Mouse (Mus musculus): ENCODE data around the gene Mettl27. TPM values are rescaled to one million over a fixed set of nuclear protein-coding genes. Genes with fewer than 3 reads are reported as not detected.

Mettl27 gene
- polyA plus RNA-seq, 1 experiment, result 5.8 TPM

DNA sequence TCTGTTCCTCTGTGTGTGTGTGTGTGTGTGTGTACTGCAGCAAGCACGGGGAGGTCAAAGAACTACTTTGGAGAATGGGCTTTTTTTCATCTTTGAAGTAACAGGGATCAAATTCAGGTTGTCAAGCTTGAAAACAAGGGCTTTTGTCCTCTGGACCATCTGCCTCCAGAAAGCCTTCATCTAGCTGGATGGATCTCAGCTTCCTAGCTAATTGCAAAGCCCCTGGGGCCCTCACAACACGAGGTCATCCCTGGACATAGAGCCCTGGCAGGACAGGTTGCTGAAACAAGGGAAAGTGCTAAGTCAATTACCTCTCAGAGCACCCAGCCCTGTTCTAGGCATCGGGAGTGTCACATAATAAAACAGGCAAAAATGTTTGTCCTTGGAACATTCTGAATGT, 51.6 kb downstream of the Mettl27 start:
- Histone ChIP-seq H3K9me3 (ENCODE audit: control insufficient read depth, low read length) (peaks cover 9% of the 10 kb centered on the region; the same call in 1 of the 2 replicates), H3K27me3 (ENCODE audit: control insufficient read depth) (peaks cover 53% of the 10 kb centered on the region), H3K36me3 (ENCODE audit: control insufficient read depth) (no peaks in the 10 kb centered on the region), H3K4me3 (replicated peaks) (no peak overlapping the region), H3K4me1 (ENCODE audit: control insufficient read depth) (peaks cover 19% of the 10 kb centered on the region)
- no peak for TF ChIP-seq TAL1 (IDR thresholded peaks at IDR 0.05; ENCODE audit: low read length)
- TF ChIP-seq GATA1 (IDR thresholded peaks at IDR 0.05; ENCODE audit: low read length), result no peak

DNA sequence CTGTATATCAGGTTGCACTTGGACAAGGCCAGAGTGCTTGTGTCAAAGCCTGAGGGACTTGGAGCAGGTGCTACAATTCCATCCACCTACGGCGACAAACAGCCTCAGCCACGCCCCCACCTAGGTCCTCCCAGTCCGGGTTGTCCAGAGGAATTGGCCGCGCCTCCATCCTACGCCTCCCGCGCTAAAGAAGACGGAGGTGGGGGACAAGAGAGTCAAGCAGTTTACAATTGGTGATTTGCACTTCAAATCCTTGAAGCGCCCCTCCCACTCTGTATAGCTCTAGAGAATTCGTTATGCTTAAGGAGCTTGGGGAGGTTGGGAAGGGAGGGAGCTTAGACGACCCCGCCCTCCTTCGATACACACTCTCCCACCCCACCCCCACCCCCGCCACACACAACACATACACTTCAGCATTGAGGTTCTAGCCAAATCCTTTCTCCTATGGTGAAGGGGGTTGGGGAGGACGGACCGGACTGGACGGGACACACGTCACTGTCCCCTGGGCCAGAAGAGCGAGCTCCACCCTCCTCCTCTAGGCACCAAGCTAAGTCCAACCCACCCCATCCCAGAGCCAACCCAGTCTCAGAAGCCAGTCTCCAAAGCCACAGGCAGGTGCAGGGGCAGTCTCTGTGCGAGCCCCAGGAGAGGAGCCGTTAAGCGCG, 53.6 kb downstream of the Mettl27 start, which contains the start of gene Cldn3:
Gene Cldn3 (plus strand): TSS at position 582 of the 665 bp plus-strand sequence.
- no peaks in the 10 kb centered on the region for H3K36me3 ChIP-seq (ENCODE audit: control insufficient read depth)
- peaks cover 13% of the 10 kb centered on the region for H3K4me1 ChIP-seq (ENCODE audit: control insufficient read depth)
- peaks cover 70% of the 10 kb centered on the region for H3K27me3 ChIP-seq (ENCODE audit: control insufficient read depth)
- TF ChIP-seq TAL1 (IDR thresholded peaks at IDR 0.05; ENCODE audit: low read length) (no peak), GATA1 (IDR thresholded peaks at IDR 0.05; ENCODE audit: low read length) (no peak)
- H3K9me3 ChIP-seq (ENCODE audit: control insufficient read depth, low read length), result peaks cover 9% of the 10 kb centered on the region; the same call in 1 of the 2 replicates
- H3K4me3 ChIP-seq (replicated peaks), result no peak within 1 kb of the TSS

DNA sequence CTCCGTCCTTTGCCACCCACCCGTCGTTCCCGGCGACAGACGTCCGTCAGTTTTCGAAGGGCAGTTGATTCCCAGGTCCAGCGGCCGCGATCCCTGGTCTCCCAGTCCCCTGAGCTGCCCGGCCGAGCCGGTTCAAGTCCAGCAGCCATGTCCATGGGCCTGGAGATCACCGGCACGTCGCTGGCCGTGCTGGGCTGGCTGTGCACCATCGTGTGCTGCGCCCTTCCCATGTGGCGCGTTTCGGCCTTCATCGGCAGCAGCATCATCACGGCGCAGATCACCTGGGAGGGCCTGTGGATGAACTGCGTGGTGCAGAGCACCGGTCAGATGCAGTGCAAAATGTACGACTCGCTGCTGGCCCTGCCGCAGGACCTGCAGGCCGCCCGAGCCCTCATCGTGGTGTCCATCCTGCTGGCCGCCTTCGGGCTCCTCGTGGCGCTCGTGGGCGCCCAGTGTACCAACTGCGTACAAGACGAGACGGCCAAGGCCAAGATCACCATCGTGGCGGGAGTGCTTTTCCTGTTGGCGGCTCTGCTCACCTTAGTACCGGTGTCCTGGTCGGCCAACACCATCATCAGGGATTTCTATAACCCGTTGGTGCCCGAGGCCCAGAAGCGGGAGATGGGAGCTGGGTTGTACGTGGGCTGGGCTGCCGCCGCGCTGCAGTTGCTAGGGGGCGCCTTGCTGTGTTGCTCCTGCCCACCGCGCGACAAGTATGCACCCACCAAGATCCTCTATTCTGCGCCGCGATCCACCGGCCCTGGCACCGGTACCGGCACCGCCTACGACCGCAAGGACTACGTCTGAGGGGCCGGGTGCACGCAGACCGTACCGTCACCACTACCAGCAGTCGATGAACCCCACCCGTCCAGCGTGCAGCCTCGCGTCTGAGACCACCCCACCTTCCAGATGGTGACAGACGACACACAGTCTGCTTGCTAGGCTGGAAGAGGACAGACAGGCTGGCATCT, 54.4 kb downstream of the Mettl27 start:
- Histone ChIP-seq H3K9me3 (ENCODE audit: control insufficient read depth, low read length) (peaks cover 9% of the 10 kb centered on the region; the same call in 1 of the 2 replicates), H3K4me3 (replicated peaks) (no peak overlapping the region), H3K4me1 (ENCODE audit: control insufficient read depth) (peaks cover 13% of the 10 kb centered on the region), H3K36me3 (ENCODE audit: control insufficient read depth) (no peaks in the 10 kb centered on the region), H3K27me3 (ENCODE audit: control insufficient read depth) (peaks cover 71% of the 10 kb centered on the region)
- TF ChIP-seq GATA1 (IDR thresholded peaks at IDR 0.05; ENCODE audit: low read length) (no peak), TAL1 (IDR thresholded peaks at IDR 0.05; ENCODE audit: low read length) (no peak)

DNA sequence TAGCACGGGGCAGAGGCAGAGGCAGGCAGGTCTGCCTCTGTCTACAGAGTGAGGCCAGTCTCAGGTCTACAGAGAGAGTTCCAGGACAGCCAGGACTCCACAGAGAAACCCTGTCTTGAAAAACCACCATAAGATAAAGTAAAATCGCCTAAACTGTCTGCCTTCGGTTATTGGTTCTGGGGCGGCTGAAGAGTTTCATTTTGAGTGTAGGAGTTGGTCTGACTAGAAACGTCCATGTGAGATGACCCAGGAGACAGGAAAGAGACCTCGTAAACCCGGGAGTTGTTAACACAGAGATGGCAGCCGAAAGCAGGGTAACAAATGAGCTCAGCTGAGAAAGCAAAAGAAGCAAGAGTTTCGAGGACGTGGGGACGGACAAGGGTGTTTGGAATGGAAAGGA, 57.0 kb downstream of the Mettl27 start:
- peaks cover 64% of the 10 kb centered on the region for H3K27me3 ChIP-seq (ENCODE audit: control insufficient read depth)
- H3K36me3 ChIP-seq (ENCODE audit: control insufficient read depth), result no peaks in the 10 kb centered on the region
- TF ChIP-seq TAL1 (IDR thresholded peaks at IDR 0.05; ENCODE audit: low read length), result no peak
- no peak for TF ChIP-seq GATA1 (IDR thresholded peaks at IDR 0.05; ENCODE audit: low read length)
- H3K9me3 ChIP-seq (ENCODE audit: control insufficient read depth, low read length), result peaks cover 9% of the 10 kb centered on the region; the same call in 1 of the 2 replicates
- peaks cover 13% of the 10 kb centered on the region for H3K4me1 ChIP-seq (ENCODE audit: control insufficient read depth)
- H3K4me3 ChIP-seq (replicated peaks), result no peak overlapping the region

DNA sequence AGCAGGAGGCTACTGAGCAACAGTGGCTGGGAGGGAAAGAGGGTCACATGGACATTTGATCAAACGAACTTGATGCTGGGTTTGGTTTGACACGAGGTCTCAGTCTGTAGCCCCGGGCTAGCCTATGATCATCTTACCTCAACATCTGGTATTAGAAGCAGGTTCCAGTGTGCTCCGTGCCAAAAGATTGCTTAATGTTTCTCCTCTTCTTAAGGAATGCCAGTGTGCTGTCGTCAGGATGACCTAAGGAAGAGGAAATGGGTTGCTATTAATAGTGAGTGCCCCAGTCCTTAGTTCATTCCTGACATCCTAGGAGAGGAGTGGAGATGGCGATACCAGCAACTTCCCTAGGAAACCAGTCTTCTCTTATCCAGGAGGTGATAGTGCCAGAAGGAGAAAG, 57.6 kb downstream of the Mettl27 start:
- H3K36me3 ChIP-seq (ENCODE audit: control insufficient read depth), result no peaks in the 10 kb centered on the region
- H3K27me3 ChIP-seq (ENCODE audit: control insufficient read depth), result peaks cover 59% of the 10 kb centered on the region
- peaks cover 9% of the 10 kb centered on the region; the same call in 1 of the 2 replicates for H3K9me3 ChIP-seq (ENCODE audit: control insufficient read depth, low read length)
- H3K4me1 ChIP-seq (ENCODE audit: control insufficient read depth), result peaks cover 13% of the 10 kb centered on the region
- no peak overlapping the region for H3K4me3 ChIP-seq (replicated peaks)
- TF ChIP-seq TAL1 (IDR thresholded peaks at IDR 0.05; ENCODE audit: low read length) (no peak), GATA1 (IDR thresholded peaks at IDR 0.05; ENCODE audit: low read length) (no peak)

Other genes with a start within 250 kb of the Mettl27 start
- 0.30 and 0.39 TPM in 2 replicates for gene Limk1, start 243.8 kb upstream of the Mettl27 start, polyA plus RNA-seq (2012)
- not detected in 2 replicates for gene Eln, start 185.0 kb upstream of the Mettl27 start, polyA plus RNA-seq (2012)
- gene Tmem270, start 25.6 kb upstream of the Mettl27 start, polyA plus RNA-seq (2012), result 0.04 TPM in 1 of 2 replicates, not detected in the other
- gene Cldn13, start 16.8 kb upstream of the Mettl27 start, polyA plus RNA-seq (2012), result 5.9 and 6.1 TPM in 2 replicates
- not detected in 2 replicates for gene Cldn4, start 14.6 kb downstream of the Mettl27 start, polyA plus RNA-seq (2012)
- gene Cldn3, start 53.8 kb downstream of the Mettl27 start, polyA plus RNA-seq (2012), result 0.04 TPM in 1 of 2 replicates, not detected in the other
- gene Abhd11, start 76.8 kb downstream of the Mettl27 start, polyA plus RNA-seq (2012), result 1.8 and 2.2 TPM in 2 replicates
- 0.05 and 0.07 TPM in 2 replicates for gene Stx1a, start 91.1 kb downstream of the Mettl27 start, polyA plus RNA-seq (2012)
- gene Dnajc30, start 131.8 kb downstream of the Mettl27 start, polyA plus RNA-seq (2012), result 5.0 and 5.9 TPM in 2 replicates
- gene Bud23, start 132.6 kb downstream of the Mettl27 start, polyA plus RNA-seq (2012), result 12.3 TPM in 2 replicates
- gene Vps37d, start 145.9 kb downstream of the Mettl27 start, polyA plus RNA-seq (2012), result not detected in 2 replicates
- 0.03 and 0.06 TPM in 2 replicates for gene Mlxipl, start 157.5 kb downstream of the Mettl27 start, polyA plus RNA-seq (2012)
- 0.58 and 0.84 TPM in 2 replicates for gene Tbl2, start 217.3 kb downstream of the Mettl27 start, polyA plus RNA-seq (2012)
- gene Bcl7b, start 235.9 kb downstream of the Mettl27 start, polyA plus RNA-seq (2012), result 9.0 and 9.3 TPM in 2 replicates